Mouse (Mus musculus): Measurements from ENCODE around the gene Nlrc3.

- no peak for TF ChIP-seq POLR2A (IDR thresholded peaks at IDR 0.05; ENCODE audit: borderline replicate concordance, insufficient read depth, low read length)
- no peak for TF ChIP-seq CTCF (IDR thresholded peaks at IDR 0.05; ENCODE audit: borderline replicate concordance, insufficient read depth, low read depth, low read length)
These were observed 5.7 kb upstream of the Nlrc3 start for GRCm38 (mm10) chr16:3982173-3982572.
